35 mouse cellular contexts compared by ENCODE assay signal in genomic region chr4:129284685-129285084, GRCm38 (mm10).
"Had no signal": no experiment of that assay in that cellular context is flagged by ENCODE, and none has a peak within 500 bp of the region (broad histone marks: within the 10 kb centered on the region; RNA-seq: fewer than 3 reads in every experiment).

No protein-coding gene starts in this region.

- H3K36me3 ChIP-seq: heart, embryonic 10.5 days; heart, embryonic 12.5 days; heart, embryonic 13.5 days; heart, embryonic 15.5 days; hindbrain, embryonic 10.5 days; hindbrain, embryonic 12.5 days; hindbrain, embryonic 13.5 days; hindbrain, embryonic 15.5 days; intestine, embryonic 15.5 days; kidney, embryonic 15.5 days had no signal

- H3K9ac ChIP-seq: heart, embryonic 12.5 days; heart, embryonic 13.5 days; heart, embryonic 15.5 days; hindbrain, embryonic 12.5 days; hindbrain, embryonic 13.5 days; hindbrain, embryonic 14.5 days; hindbrain, embryonic 15.5 days; intestine, embryonic 15.5 days; kidney, embryonic 15.5 days had no signal

- H3K4me2 ChIP-seq: heart, embryonic 11.5 days; heart, embryonic 12.5 days; heart, embryonic 13.5 days; heart, embryonic 15.5 days; hindbrain, embryonic 12.5 days; hindbrain, embryonic 13.5 days; hindbrain, embryonic 14.5 days; hindbrain, embryonic 15.5 days; intestine, embryonic 15.5 days; kidney, embryonic 15.5 days had no signal

- H3K4me3 ChIP-seq: heart, embryonic 10.5 days; heart, embryonic 12.5 days; heart, embryonic 13.5 days; heart, embryonic 15.5 days; hindbrain, embryonic 10.5 days; hindbrain, embryonic 12.5 days; hindbrain, embryonic 13.5 days; hindbrain, embryonic 15.5 days; intestine, embryonic 15.5 days; kidney, embryonic 15.5 days; layer of hippocampus, adult 2 months had no signal

- H3K27ac ChIP-seq: heart, embryonic 10.5 days; heart, embryonic 13.5 days; heart, embryonic 15.5 days; hindbrain, embryonic 10.5 days; hindbrain, embryonic 12.5 days; hindbrain, embryonic 13.5 days; hindbrain, embryonic 14.5 days; hindbrain, embryonic 15.5 days; hindbrain, postnatal 0 days; intestine, embryonic 15.5 days; kidney, embryonic 15.5 days; kidney, postnatal 0 days; layer of hippocampus, adult 2 months had no signal

- H3K9me3 ChIP-seq: heart, embryonic 10.5 days; heart, embryonic 13.5 days; heart, embryonic 15.5 days; hindbrain, embryonic 10.5 days; hindbrain, embryonic 12.5 days; hindbrain, embryonic 13.5 days; hindbrain, embryonic 15.5 days; intestine, embryonic 15.5 days; kidney, embryonic 15.5 days had no signal

- ATAC-seq: hindbrain, embryonic 16.5 days; hindbrain, postnatal 0 days; inflammation-experienced regulatory T-cells, adult 6 months; intestine, embryonic 15.5 days; intestine, embryonic 16.5 days; intestine, postnatal 0 days had no signal

- DNase-seq: heart, postnatal 10 days; heart, postnatal 14 days; heart, postnatal 36 days; heart, postnatal 4 days; kidney, adult 11 months; kidney, adult 18-20 months; kidney, adult 2 months; kidney, adult 8-10 months; kidney, adult 9 months; kidney, postnatal 10 days; kidney, postnatal 14 days; kidney, postnatal 25 days; kidney, postnatal 36 days; kidney, postnatal 4 days; layer of hippocampus, adult 9-11 months; layer of hippocampus, postnatal 36 days had no signal
